Mouse (Mus musculus): ENCODE results near the gene Ap1s1. TPM values are rescaled to one million over a fixed set of nuclear protein-coding genes. Genes with fewer than 3 reads are reported as not detected.

Ap1s1 gene
- polyA plus RNA-seq, 1 experiment from 2014 or later: 252 TPM

DNA sequence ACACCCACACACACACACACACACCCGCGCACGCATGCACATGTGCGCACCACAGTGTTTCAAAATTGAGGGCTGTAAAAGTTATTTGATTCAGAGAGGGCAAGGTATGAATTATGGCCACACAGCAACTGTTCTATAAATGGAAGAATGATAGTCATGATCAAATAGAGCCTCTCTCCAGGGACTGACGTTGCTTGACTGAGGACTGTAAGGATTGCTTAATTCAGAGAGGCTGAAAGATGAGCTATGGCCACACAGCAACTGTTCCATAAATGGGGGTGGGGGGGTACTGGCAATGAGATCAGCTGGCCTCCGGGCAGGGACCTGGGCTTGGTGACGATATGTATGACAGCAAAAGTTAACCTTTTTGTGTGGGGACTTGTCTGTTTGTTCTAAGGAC is 31.3 kb upstream of the Ap1s1 start:
- no peak overlapping the region for H3K9ac ChIP-seq
- WGBS: 89% methylated on average over 7 of the region's 7 CpGs
- no peak overlapping the region for H3K27ac ChIP-seq
- H3K4me3 ChIP-seq: no peak overlapping the region
- no peak overlapping the region for H3K4me2 ChIP-seq
- ATAC-seq: no peak
- H3K27me3 ChIP-seq: no peaks in the 10 kb centered on the region
- H3K4me1 ChIP-seq: peaks cover 6% of the 10 kb centered on the region
- H3K36me3 ChIP-seq (ENCODE audit: poor library complexity, severe bottlenecking): no peaks in the 10 kb centered on the region
- no peaks in the 10 kb centered on the region for H3K9me3 ChIP-seq (replicated peaks)

DNA sequence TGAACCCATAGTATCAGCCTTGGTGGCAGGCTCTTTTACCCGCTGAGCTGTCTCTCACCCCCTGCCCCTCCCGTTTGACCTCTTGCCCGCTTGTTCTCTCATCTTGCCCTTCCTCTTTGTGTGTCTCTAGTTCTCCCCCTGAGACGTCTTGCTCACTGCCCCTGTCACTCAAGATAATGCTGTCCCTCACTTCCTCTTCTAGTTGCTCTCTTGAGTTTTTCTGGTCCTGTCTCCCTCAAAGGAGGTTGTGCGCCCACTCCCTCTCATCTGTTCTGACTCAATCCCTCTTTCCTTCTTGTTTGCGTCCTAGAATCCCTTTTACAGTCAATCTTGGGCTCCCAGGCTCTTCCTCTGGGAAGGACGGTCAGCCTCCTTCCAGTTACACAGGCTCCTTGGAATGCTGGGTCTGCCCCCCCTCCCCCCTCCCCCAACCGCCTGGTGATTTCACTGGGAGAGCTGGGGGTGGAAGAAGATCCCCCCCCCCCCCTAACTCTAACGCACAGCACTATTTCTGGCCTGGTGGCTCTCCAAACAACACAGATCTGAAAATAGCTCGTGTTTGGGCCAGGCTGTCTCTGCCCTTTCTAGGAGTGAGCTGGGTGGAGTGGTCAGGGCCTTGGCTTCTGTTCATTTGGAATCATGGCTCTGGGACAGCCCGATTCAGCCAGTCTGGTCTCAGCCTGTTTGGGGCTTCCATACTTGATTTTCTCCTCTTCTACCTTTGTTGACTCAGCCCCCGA is 30.4 kb upstream of the Ap1s1 start:
- no peak overlapping the region for H3K4me3 ChIP-seq
- peaks cover 12% of the 10 kb centered on the region for H3K4me1 ChIP-seq
- H3K9me3 ChIP-seq (replicated peaks): no peaks in the 10 kb centered on the region
- no peak overlapping the region for H3K27ac ChIP-seq
- no peak overlapping the region for H3K9ac ChIP-seq
- 50% methylated on average over 12 of the region's 12 CpGs for WGBS
- no peak overlapping the region for H3K4me2 ChIP-seq
- no peaks in the 10 kb centered on the region for H3K36me3 ChIP-seq (ENCODE audit: poor library complexity, severe bottlenecking)
- ATAC-seq: no peak
- H3K27me3 ChIP-seq: no peaks in the 10 kb centered on the region

DNA sequence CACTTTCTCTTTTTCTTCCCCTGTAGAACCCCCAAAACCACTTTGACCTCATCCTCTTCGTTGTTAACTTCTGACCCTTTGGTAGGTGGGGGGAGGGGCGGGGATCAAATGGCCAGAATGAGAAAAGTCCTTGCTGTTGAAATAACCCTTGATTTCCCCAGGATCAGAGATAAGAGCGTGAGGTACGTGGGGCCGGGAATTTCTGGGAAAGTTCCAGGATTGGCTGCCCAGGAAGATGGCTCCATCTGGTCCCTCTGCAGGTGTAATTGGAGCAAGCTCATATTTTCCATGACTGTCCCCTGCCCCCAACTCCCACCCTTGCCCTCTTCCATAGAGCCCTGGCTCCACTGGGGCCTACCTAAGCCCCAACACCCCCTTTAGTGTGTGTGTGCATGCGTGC is 29.8 kb upstream of the Ap1s1 start:
- H3K27ac ChIP-seq: no peak overlapping the region
- H3K36me3 ChIP-seq (ENCODE audit: poor library complexity, severe bottlenecking): no peaks in the 10 kb centered on the region
- no peaks in the 10 kb centered on the region for H3K9me3 ChIP-seq (replicated peaks)
- H3K4me3 ChIP-seq: no peak overlapping the region
- ATAC-seq: no peak
- H3K4me2 ChIP-seq: no peak overlapping the region
- peaks cover 12% of the 10 kb centered on the region for H3K4me1 ChIP-seq
- 79% methylated on average over 6 of the region's 6 CpGs for WGBS
- no peak overlapping the region for H3K9ac ChIP-seq
- H3K27me3 ChIP-seq: no peaks in the 10 kb centered on the region

DNA sequence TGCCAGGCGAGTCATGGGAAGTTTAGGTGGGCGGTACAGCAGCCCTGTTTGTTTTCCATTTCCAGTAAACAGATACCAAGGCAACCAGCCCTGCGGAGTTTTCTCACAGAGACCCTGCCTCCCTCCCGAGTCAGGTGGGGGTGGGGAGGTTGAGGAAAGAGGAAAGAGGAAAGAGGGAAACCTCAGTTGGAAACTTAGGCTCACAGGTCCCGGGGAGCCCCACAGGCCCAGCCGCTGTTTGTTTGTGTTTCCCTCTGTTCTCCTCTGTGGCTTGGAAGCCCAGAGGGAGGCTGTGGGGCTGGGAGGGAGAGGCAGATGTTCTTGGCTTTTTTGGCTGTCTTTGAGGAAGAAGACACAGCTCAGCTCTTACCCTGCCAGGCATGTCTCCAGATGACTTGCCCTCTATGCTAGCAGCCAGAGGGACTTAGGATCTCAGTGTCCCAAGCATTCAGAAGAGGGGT is 28.3 kb upstream of the Ap1s1 start:
- Histone ChIP-seq H3K4me3 (no peak overlapping the region), H3K27ac (no peak overlapping the region), H3K36me3 (ENCODE audit: poor library complexity, severe bottlenecking) (no peaks in the 10 kb centered on the region), H3K4me1 (peaks cover 12% of the 10 kb centered on the region), H3K9ac (no peak overlapping the region; the same call in 1 of the 2 replicates), H3K27me3 (no peaks in the 10 kb centered on the region), H3K4me2 (no peak overlapping the region), H3K9me3 (replicated peaks) (no peaks in the 10 kb centered on the region)
- 39% methylated on average over 6 of the region's 6 CpGs for WGBS
- no peak for ATAC-seq

DNA sequence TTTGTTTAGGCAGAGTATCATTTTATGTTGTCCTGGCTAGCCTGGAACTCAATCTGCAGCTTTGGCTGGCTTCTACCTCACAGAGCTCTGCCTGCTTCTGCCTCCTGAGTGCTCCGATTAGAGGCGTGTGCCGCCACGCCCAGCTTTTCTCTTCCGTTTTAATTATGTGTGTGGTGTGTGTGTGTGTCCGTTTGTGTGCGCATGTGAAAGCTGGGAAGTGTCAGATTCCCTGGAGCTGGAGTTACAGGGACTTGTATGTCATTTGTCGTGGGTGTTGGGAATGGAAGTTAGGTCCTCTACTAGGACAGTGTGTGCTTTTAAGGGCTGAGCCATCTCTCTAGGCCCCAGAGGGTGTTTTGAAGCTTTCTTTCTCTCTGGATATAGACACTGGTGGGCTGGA is 27.2 kb upstream of the Ap1s1 start:
- peaks cover 12% of the 10 kb centered on the region for H3K4me1 ChIP-seq
- H3K27ac ChIP-seq: no peak overlapping the region
- no peaks in the 10 kb centered on the region for H3K9me3 ChIP-seq (replicated peaks)
- no peak for ATAC-seq
- no peaks in the 10 kb centered on the region for H3K36me3 ChIP-seq (ENCODE audit: poor library complexity, severe bottlenecking)
- 94% methylated on average over 8 of the region's 8 CpGs for WGBS
- H3K9ac ChIP-seq: no peak overlapping the region
- no peak overlapping the region for H3K4me2 ChIP-seq
- H3K4me3 ChIP-seq: no peak overlapping the region
- H3K27me3 ChIP-seq: no peaks in the 10 kb centered on the region

DNA sequence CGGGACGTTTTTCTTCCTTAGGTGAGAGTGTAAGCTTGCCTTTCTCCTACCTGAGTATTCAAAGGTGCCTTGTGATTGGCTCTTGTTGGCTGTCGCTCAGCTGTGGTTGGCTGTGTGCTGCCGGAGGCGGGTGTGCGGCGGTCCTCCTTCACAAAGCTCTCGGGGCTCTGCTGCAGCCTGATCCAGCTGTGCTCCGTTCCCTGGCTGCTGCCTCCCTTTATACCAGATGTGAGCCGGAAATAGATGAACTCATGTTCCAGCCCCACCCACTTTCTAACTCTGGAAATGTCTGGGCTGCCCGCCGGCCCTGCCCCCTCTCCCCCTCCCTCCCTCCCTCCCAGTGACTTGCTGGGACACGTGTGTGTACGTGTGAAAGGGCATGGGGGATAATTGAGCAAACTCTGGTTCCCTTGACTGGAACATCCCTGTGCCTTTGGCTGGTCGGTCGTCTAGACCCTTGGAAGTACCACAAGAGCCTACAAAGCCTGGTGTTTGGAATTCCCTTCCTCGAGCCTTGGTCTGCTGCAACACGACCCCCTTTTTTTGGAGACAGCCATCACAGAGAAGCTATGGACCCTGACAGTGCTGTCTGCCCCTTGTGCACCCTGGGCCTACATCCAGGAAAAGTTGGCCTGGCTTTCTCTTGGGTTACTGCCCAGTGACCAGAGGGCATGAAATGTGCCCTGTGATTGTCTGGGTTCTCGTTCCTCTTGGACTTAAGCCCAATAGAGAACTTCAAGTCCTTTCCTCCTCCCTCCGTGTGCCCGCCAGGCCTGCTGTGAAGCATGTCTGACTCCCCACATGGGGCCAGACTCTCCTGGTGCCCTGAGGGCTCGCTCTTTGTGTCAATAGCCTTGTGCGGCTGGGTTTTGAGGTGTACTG is 26.4 kb upstream of the Ap1s1 start, which contains the start of gene Serpine1:
Gene Serpine1, minus strand, starts transcription at position 190 of the 882 bp plus-strand sequence.
- 16% methylated on average over 23 of the region's 23 CpGs for WGBS
- peak within 1 kb of the TSS; percentile 28 for H3K4me3 ChIP-seq
- peak within 1 kb of the TSS; percentile 55 for H3K4me2 ChIP-seq
- H3K9me3 ChIP-seq (replicated peaks): no peaks in the 10 kb centered on the region
- H3K36me3 ChIP-seq (ENCODE audit: poor library complexity, severe bottlenecking): no peaks in the 10 kb centered on the region
- H3K27me3 ChIP-seq: no peaks in the 10 kb centered on the region
- H3K4me1 ChIP-seq: peaks cover 12% of the 10 kb centered on the region
- H3K9ac ChIP-seq: no peak within 1 kb of the TSS; the same call in 1 of the 2 replicates
- ATAC-seq: peak; percentile 87
- no peak within 1 kb of the TSS for H3K27ac ChIP-seq

DNA sequence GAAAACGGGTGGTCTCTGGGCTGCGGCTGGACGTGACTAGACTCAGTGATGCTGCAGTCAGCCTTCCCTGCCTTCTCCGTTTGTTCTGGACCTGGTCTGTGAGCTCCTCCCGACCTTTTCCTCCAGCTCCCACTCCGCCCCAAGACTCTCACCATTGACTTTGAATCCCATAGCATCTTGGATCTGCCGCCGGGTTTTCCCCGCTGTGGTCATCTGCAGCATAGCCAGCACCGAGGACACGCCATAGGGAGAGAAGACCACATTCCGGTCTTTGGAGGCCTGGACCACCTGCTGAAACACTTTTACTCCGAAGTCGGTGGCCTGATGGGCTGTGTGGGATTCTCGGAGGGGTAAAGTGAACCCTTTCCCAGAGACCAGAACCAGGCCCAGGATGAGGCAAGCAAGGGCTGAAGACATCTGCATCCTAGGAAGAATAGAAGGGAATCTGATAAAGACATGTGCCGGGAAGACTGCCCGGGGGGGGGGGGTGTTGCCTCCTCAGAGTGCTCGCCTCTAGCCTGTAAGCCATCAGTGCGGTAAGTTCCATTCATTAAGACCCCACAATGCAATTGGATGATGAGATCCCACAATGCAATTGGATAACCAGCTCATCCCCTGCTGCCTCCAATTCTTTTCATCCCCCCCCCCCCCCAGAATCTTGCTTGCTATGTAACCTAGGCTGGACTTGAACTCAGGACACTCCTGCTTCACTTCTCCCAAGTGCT is 25.1 kb upstream of the Ap1s1 start:
- Histone ChIP-seq H3K9me3 (replicated peaks) (no peaks in the 10 kb centered on the region), H3K36me3 (ENCODE audit: poor library complexity, severe bottlenecking) (no peaks in the 10 kb centered on the region), H3K27ac (no peak overlapping the region), H3K4me2 (no peak overlapping the region), H3K9ac (no peak overlapping the region), H3K4me1 (peaks cover 12% of the 10 kb centered on the region), H3K4me3 (no peak overlapping the region), H3K27me3 (no peaks in the 10 kb centered on the region)
- 85% methylated on average over 19 of the region's 19 CpGs for WGBS
- no peak for ATAC-seq

DNA sequence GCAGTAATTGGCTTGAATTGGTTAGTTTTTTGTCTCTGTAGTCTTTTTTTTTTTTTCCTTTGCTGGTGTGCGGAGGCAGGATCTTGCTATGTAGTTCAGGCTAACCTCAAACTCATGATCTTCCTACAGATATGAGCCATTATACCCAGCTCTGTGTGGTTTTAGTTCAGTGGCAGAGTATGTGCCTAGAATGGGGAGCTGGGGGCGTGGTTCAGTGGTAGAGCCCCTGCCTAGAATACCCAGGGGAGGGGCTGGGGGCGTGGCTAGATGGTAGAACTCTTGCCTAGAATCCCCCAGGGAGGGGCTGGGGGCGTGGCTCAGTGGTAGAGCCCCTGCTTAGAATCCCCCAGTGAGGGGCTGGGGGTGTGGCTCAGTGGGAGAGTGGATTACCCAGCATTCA is 22.8 kb upstream of the Ap1s1 start:
- Histone ChIP-seq H3K4me3 (no peak overlapping the region), H3K4me2 (no peak overlapping the region), H3K27ac (no peak overlapping the region), H3K9me3 (replicated peaks) (no peaks in the 10 kb centered on the region), H3K4me1 (peaks cover 12% of the 10 kb centered on the region), H3K9ac (no peak overlapping the region), H3K27me3 (no peaks in the 10 kb centered on the region), H3K36me3 (ENCODE audit: poor library complexity, severe bottlenecking) (no peaks in the 10 kb centered on the region)
- 84% methylated on average over 4 of the region's 4 CpGs for WGBS
- no peak for ATAC-seq

DNA sequence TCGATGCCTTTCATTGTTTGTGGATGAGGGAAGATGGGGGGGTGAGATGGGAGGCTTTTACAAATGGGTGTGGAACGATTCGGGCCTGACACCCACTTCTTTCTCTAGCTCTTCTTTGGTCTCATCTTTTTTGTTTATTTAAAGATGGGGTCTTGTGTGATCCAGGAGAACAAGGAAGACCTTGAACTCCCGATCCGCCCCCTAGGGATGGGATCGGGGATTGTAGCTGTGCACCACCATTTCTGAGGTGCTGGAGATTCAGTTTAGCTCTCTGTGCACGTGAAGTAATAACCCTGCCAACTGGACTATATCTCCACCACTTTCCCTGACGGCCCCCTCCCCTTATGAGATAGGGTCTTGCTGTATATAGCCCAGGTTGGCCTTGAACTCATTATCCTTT is 20.0 kb upstream of the Ap1s1 start:
- no peaks in the 10 kb centered on the region for H3K4me1 ChIP-seq
- H3K4me3 ChIP-seq: no peak overlapping the region
- no peak overlapping the region for H3K4me2 ChIP-seq
- H3K27me3 ChIP-seq: no peaks in the 10 kb centered on the region
- no peak for ATAC-seq
- H3K36me3 ChIP-seq (ENCODE audit: poor library complexity, severe bottlenecking): no peaks in the 10 kb centered on the region
- no peak overlapping the region for H3K27ac ChIP-seq
- 77% methylated on average over 8 of the region's 8 CpGs for WGBS
- no peak overlapping the region for H3K9ac ChIP-seq
- no peaks in the 10 kb centered on the region for H3K9me3 ChIP-seq (replicated peaks)

DNA sequence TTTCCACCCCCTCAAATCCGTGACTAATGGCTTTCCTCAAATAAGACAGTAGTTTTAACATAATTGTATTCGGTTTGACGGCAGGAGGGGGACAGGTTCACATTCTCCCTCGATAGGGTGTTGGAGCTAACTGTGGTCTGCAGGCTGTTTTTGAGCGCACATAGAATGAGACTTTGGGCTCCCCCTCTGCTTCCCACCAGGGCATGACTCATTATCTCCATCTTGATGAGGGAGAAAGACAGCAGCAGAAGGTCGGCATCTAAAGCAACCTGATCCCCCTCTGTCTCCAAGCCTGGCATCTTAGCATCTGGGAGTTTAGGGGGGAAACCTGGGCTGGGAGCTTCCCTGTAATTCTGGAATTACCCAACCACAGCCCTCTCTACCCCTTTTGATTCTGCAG is 19.5 kb upstream of the Ap1s1 start:
- Histone ChIP-seq H3K27ac (no peak overlapping the region), H3K4me2 (no peak overlapping the region)
- WGBS: 65% methylated on average over 6 of the region's 6 CpGs

DNA sequence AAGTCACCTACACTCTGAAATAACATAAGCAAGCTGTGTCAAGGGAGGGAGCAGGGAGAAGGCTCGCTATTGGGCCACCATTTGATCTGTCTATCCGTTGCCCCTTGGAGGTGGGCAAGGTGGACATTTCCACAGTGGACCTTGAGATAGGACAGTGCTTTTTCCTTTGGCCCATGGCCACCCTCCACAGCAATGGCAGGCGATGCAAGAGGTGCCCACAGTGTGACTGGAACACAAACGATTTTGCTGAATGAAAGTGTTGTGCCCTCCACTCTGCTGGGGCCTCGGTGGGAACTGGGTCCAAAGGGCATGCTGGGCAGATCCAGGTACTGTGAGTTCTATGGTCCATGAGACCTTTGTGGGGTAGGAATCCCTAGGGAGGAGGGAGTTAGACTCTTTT is 16.7 kb upstream of the Ap1s1 start:
- no peak for ATAC-seq
- H3K9ac ChIP-seq: no peak overlapping the region
- H3K27ac ChIP-seq: no peak overlapping the region
- no peak overlapping the region for H3K4me3 ChIP-seq
- no peaks in the 10 kb centered on the region for H3K4me1 ChIP-seq
- no peak overlapping the region for H3K4me2 ChIP-seq
- WGBS: 87% methylated on average over 5 of the region's 5 CpGs
- H3K36me3 ChIP-seq (ENCODE audit: poor library complexity, severe bottlenecking): no peaks in the 10 kb centered on the region
- H3K9me3 ChIP-seq (replicated peaks): no peaks in the 10 kb centered on the region
- H3K27me3 ChIP-seq: no peaks in the 10 kb centered on the region

More for the DNA sequence above, 19.5 kb upstream of the Ap1s1 start:
- Histone ChIP-seq H3K4me3 (no peak overlapping the region), H3K27me3 (no peaks in the 10 kb centered on the region), H3K4me1 (no peaks in the 10 kb centered on the region), H3K9me3 (replicated peaks) (no peaks in the 10 kb centered on the region), H3K36me3 (ENCODE audit: poor library complexity, severe bottlenecking) (no peaks in the 10 kb centered on the region), H3K9ac (no peak overlapping the region)
- ATAC-seq: no peak

All from forebrain, embryonic 13.5 days (tissue).